Mouse (Mus musculus) c-Kit-positive CD71-positive TER-119-positive erythroid progenitor cells, embryonic 14.5 days (primary cell): ENCODE results near the gene Sbk2.
"Not testable (repeated sequence)": the region's sequence is repeated elsewhere in the genome, so short reads cannot be mapped to it uniquely, and the experiment has no call there.

Source experiments
- DNase-seq: peaks from one replicate; pipeline ENCODE4 v3.0.0-alpha.2; 2013; ENCODE audit warnings: low spot score

The Sbk2 gene

DNA sequence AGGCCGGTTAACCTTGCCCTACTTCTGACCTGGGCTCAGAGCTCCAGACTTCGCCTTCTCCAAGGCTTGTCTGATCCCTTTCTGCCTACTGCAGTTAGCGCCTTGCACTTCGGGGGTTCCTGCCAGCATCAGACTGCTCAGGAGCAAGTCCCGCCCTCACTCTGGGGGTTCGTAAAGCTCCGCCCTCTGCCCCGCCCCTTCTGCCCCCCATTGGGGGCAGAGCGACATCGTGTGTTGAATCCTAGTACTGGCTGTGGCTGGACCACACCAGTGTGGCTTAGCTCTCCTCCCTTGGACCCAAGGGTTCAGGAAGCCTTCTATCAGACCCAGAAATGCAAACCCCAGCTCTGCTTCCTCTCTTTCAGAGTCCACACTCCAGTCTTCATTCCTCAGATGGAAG, at the start of gene Sbk2:
TSS of gene Sbk2 (minus strand) at position 135 of the 400 bp plus-strand sequence.
- DNase-seq = peak; percentile 37

GRCm38 (mm10) chr7:5012681-5013513, 48.7 kb upstream of the Sbk2 start:
- no peak for DNase-seq

DNA sequence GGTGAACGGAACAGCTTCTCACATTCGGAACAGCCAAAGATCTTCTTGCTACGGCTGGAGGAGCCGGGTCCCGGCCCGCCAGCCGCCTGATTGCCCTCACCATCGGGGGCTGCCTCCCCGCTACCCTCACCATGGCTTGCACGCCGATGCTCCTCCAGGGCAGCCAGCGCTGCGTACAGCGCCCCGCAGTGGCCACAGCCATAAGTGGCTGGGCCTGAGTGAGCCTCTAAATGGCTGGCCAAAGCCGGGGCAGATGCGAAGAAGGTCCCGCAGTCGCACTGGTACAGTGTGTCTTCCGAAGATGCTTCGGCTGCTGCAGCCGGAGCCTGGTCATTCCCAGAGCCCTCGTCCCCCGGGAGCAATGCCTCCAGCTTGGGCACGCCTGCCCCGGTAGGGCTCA, 44.0 kb upstream of the Sbk2 start:
- no peak for DNase-seq

GRCm38 (mm10) chr7:5002876-5003275, 38.7 kb upstream of the Sbk2 start:
- DNase-seq = not testable (repeated sequence)

- no peak for DNase-seq
Observed at GRCm38 (mm10) chr7:4999876-5000275, 35.7 kb upstream of the Sbk2 start.

DNA sequence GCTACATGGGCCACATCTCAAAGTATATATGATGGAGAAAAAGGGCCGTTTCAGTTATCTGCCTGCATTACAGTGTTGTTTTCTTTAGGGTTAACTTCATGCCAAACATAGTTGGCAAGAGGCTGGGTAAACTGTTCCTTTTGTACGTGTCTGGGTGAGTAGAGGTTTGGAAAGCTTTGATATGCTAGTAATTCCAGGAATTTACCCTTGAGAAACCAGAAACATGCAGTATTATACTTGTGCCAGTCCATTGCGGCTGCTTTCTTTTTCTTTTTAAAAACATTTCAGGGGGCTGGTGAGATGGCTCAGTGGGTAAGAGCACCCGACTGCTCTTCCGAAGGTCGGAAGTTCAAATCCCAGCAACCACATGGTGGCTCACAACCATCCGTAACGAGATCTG, 32.7 kb upstream of the Sbk2 start:
- no peak for DNase-seq

- DNase-seq = no peak
Observed at GRCm38 (mm10) chr7:4996003-4996895, 32.0 kb upstream of the Sbk2 start, which contains the start of gene Zfp579. Zfp579 (minus strand) TSS chr7:4996158.

DNA sequence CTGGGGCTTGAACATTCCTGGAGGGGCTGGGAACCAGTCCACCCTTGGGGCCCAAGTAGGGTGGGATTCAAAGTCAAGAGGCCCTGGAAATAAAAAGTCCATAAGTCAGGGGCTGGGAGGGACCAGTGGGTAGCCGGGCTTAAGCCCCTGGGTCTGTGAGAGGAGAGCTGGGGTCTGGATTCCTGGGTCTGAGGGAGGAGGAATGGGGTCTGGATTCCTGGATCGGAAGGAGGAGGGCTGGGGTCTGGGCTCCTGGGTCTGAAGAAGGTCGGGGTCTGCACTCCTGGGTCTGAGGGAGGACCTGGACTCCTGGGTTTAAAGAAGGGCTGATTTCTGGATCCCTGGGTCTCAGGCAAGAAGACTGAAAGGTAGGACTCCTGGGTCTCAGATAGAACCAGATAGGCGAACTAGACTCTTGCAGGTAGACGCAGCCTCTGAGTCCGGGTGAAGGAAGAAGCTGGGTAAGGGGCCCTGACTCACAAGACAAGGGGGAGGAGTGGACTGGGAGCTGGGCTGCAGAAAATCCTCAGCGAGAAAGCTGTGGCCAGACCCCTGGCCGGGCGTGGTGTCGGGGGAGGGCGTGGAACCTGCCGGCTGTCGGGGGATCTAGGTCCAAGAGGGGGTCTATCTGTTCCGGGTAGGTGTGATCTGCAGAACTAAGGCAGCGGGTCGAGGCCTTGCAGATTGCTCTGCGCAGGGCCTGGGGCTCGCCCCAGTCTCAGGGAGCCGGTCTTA, 31.2 kb upstream of the Sbk2 start:
- DNase-seq = no peak

DNA sequence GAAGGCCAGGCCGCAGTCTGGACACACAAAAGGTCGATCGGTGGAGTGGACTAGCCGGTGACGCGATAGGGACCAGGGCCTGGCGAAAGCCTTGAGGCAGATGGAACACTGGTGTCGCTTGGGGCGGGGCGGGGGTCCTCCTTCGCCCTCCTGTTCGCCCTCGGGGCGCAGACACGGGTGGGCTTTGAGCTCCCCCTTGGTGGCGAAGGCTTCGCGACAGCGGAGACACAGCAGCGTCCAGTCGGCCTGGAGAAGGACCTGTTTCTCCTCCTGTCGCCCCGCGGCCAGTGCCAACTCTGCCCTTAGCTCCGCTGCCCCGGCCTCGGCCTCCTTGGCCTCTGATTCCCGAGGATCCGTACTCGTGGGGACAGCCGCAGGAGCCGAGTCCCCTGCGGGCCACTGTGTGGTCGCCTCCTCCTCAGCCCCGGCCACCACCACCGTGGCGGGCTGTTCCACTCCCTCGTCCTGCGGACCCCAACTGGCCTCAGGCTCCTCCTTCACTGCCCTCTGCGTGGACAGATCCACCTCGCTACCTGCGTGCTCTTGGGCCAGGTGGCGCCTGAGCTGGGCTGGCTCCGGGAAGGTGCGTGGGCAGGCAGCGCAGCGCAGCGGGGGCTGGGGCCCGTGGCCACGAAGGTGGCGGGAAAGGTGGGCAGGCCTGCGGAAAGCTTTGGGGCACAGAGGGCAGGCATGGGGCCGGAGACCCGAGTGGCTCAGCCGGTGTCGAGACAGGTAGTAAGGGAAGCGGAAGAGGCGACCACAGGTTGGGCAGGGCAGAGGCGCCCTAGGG, 30.0 kb upstream of the Sbk2 start:
- DNase-seq = no peak

- DNase-seq = no peak
Observed at GRCm38 (mm10) chr7:4993347-4993998, 29.3 kb upstream of the Sbk2 start.

DNA sequence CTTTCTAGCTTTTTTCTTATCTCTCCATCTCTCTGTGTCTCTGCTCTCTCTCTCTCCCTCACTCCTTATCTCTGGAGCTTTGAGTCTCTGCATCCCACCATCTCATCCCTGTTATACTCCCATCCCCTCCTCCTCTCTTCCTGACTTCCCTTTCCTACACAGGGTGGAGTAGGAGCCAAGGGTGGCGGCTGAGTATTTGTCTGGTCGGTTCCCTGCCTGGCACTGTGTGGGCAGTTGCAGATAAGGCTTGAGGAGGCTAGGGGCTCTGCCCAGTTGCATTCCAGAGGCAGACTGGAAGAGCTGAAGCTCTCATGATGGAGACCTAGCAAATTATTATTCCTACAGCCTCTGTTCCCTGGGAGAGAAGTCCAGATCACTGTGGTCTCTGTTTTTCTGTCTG, 24.0 kb upstream of the Sbk2 start:
- no peak for DNase-seq

DNA sequence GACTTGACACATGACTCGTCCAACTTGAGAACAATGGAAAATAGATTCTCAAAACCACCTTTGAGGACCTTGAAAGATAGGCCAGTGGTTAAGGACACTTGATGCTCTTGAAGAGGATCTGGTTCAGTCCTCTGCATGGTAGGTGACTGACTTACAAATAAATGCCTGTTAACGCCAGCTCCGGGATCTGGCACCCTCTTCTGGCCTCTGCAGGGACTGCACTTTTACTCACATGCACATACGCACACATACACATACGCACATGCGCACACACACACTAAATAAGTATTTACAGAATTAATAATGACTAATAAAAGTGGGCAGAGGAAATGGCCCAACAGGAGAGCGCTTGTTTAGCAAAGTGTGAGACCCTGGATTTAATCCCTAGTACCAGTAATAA, 12.6 kb upstream of the Sbk2 start:
- DNase-seq = no peak

DNA sequence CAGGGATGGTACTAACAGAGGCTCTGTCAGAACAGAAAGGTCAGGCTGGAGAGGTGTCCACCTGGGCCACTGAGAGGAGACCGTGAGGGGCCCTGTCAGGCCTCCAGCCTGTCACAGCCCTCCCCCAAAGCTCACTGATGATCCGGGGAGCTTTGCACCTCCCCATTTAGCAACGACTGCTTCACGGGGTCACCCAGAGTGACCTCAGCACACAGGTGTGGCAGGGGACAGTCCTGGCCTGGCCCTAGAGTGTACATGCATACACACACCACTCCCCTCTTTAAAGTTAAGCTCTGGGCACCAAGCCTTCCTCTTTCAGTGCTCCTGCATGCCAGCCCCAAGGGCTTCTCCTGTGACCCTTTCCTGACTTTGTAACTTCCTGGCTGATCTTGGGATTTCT, 11.2 kb upstream of the Sbk2 start:
- DNase-seq = no peak

GRCm38 (mm10) chr7:4972321-4973047, 8.3 kb upstream of the Sbk2 start:
- DNase-seq = no peak

GRCm38 (mm10) chr7:4971710-4972109, 7.5 kb upstream of the Sbk2 start:
- DNase-seq = no peak

- DNase-seq = no peak
Observed at GRCm38 (mm10) chr7:4971068-4971467, 6.9 kb upstream of the Sbk2 start, which contains the start of gene Sbk3. Sbk3 (minus strand) TSS chr7:4971168.

DNA sequence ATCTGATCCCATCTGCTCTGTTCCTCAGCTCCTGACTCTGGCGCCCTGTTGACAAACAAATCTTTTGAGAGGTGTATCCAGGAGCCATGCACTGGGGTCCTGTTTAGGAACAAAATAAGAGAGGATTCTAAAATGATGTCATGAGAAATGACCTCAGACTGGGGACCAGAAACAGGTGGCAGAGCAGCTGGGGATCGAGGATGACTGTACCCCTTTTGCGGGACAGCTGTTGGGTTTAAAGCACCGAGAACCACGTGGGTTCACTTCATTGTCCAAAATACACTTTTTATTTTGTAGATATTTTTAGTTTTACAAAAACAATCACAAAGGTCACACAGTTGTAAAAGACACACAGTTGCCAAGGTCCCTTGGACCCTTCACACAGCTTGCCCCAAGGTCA, 782 bp upstream of the Sbk2 start:
- no peak for DNase-seq

DNA sequence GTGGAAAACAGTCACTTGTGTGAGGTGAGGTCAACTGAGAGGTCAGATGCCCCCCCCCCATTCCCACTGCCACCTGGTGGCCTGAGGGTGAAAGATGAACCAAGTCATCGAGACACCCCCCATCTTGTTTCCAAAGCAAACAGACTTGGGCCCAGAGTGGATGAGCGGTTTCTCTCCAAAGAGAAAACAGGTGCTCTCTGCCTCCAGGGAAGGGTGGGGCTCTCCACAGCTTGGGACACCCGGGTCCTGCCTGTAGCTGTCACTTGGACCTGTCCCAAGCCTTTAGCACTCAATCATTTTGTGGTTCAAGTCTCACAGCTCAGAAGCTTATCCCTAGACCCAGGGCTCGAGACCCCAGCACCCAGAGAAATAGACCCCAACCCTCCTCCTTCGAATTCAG, 679 bp downstream of the Sbk2 start:
- DNase-seq = no peak

GRCm38 (mm10) chr7:4957361-4957760, 6.8 kb downstream of the Sbk2 start:
- no peak for DNase-seq

DNA sequence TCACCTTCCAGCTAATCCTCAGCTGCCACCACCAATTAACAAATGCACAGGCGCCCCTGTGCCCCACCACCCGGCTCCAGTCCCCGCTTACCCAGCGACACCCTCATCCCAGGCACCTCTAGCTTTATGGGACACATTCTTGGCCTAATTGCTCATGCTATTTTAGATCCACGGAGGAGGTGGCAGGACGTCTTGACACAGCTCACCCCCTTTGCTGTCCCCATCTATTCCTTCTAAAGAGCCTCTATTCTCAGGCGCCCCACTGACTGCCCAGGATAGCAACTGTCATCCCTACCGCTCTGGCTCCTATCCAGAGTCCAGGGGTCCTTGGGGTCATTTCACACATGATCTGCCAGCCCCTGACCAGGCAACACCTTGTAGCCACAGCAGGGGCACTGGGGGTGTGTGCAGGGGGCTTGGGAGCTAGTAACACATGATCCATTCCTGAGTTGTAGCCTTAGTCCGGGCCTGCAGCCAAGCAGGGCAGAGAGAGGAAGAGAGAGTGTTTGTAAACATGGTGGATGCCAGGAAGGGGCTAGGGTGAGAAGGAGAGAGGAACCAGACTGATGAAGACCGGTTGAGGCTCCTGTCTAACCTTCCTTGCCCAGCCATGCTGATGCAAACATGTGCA, 10.3 kb downstream of the Sbk2 start:
- no peak for DNase-seq
